Mouse (Mus musculus): ENCODE results near the gene Zmiz1.

The Zmiz1 gene

DNA sequence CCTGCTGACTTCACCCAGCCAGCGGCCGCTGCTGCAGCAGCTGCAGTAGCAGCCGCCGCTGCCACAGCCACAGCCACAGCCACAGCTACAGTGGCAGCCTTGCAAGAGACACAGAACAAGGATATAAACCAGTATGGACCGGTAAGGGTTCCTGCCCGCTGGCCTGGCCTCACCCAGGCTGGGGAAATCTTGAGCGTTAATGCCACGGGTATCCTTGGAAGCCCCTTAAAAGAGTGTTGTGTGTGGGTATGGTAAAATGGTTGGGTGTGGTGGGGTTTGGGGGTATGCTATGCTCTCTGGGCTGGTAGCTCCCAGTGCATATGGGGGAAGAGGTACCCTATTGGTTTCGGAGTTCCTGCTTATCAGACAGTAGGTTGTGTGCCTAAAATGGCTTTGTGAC, 186.7 kb downstream of the Zmiz1 start:
- no peak for DNase-seq (ENCODE audit: low spot score)

DNA sequence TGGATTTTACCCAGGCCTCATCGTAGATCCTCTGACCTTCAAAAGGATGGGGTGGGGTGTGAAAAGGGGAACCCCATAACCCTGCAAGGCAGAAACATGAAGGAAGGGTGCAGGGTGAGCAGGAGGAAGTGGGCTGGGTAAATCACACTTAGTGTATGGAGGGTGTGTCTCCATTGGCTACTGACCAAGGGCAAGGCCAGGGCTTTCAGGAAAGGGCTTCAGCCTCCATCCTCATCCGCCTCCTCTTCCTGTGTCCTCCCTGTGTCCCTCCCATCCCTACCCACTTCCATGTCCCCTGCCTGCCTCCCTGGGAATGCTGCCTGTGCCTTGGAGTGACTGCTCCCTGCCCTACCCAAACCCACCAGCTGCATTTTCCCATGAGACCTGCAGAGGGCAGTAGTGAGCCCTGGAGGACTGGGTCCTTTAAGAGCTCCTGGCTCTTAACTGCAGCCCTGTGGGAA, 187.2 kb downstream of the Zmiz1 start:
- no peak for DNase-seq (ENCODE audit: low spot score)

DNA sequence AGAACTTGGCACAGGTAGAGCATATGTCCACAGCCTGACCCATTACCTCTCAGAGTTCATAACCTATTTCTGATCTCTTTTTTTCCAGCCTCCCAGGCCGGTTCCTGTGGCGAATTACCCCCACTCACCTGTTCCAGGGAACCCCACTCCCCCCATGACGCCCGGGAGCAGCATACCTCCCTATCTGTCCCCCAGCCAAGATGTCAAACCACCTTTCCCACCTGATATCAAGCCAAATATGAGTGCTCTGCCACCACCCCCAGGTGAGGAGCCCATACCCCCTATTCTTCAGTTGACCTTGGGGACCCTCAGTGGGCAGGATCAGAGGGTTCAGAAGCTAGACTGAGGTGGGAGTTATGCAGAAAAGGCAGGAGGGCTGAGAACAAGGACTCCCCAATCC, 192.1 kb downstream of the Zmiz1 start:
- DNase-seq (ENCODE audit: low spot score): no peak

- DNase-seq (ENCODE audit: low spot score): no peak
Observed at GRCm38 (mm10) chr14:25651905-25652304, 192.9 kb downstream of the Zmiz1 start.

DNA sequence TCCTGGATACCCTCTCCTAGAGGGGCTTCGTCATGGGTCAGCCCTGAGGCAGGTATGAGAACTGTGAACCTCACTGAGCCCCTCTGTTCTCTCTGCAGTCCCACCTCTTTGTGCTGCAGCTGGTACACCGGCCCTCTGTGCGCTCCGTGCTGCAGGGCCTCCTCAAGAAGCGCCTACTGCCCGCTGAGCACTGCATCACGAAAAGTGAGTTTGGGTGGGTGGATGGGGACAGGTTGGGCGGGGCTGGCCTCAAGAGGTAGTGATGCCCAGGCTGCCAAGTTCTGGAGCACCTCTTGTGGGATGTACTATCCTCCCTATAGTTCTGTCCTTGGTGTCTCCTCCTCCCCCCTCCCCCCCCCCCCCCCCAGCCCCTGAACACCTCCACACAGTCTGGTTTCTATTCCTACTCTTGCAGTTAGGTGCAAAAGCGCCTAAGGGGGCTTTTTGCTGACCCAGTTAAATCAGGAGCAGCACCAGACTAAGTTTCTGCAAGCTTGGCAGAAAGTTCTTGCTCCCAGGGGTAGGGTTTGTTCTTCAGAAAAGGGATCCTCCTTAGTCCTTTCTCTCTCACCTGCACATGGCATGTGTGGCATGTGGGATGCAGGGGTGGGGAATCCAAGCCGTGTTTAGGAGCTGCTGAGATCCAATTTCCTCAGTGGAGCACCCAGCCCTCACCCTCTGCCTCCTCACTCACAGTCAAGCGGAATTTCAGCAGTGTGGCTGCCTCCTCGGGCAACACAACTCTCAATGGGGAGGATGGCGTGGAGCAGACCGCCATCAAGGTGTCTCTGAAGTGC, 195.6 kb downstream of the Zmiz1 start:
- no peak for DNase-seq (ENCODE audit: low spot score)

- no peak for DNase-seq (ENCODE audit: low spot score)
Observed at GRCm38 (mm10) chr14:25660661-25661060, 201.7 kb downstream of the Zmiz1 start.

GRCm38 (mm10) chr14:25661185-25661920, 202.4 kb downstream of the Zmiz1 start:
- no peak for DNase-seq (ENCODE audit: low spot score)

DNA sequence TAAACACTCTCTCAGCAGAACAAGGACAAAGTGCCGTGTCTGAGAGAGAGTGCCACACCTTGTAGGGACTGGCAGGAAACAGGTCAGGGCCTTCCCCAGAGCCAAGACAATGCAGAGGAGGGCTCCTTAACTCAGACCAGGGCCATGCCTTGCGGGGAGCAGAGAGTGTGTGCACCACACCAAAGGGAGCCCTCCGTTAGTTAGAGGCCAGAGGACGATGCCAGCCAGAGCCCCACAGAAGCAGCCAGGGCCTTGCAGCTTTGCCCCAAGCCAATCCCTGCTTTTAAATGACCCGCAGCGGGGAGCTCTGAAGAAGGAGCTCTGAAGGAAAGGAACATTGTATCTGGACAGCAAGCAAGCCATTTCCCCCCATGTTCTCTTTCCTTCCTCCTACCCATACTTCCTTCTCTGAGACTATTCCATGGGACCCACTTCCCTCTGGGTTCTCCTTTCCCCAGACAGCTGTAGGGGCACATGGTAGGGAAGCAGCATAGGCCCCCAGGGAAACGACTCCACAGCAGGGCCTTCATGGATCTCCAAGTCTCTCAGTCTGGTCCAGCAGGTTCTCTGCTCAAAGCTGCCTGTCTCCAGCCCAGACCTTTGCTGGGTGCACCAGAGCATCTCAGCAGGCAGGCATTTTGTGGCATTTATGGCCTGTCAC, 204.8 kb downstream of the Zmiz1 start:
- no peak for DNase-seq (ENCODE audit: low spot score)

DNA sequence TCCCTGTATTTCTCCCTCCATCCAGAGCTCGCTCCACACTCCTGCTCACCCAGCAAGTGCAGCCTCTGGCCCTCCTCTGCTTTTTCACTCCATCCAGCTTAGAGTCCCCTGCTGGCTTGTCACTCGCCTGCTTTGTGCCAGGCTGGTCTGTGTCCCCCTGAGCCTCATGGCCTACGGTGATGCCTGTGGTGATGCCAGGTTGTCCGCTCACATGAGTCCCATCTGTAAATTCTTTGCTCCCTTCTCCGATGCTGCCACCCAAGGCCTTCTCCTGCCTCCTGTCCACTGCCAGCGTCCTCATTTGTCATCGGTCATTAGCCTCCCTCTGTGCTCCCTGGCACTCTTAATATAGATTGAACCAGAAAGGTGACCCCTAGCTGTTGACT, 205.3 kb downstream of the Zmiz1 start:
- DNase-seq (ENCODE audit: low spot score): no peak

GRCm38 (mm10) chr14:25665314-25665970, 206.5 kb downstream of the Zmiz1 start:
- no peak for DNase-seq (ENCODE audit: low spot score)

DNA sequence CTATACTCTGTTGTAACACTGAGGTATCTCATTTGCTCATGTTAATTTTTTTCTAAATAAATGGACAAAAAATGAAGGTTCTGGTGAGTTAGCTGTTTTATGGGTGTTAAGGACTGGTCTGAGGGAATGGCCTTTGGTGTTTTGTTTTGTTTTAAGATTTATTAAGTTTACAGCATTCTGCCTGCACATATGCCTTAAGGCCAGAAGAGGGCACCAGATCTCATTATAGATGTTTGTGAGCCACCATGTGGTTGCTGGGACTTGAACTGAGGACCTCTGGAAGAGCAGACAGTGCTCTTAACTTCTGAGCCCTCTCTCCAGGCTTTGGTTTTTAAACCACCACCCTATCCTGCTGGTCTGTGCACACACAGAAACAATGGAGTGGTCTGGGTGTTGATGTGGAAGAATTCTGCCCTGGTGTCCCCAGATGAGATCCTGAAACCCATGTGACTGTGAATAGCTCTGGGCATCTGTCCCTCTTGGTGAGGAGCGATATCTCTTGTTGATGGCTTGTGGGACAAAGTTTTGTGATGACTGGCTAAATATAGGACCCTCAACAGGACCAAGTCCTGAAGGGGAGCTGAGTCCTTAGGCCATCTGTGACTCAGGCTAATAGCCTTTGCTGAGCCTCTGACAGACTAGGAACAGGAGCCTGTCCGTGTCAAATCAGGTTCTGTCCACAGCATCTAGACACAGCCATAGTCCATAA, 207.8 kb downstream of the Zmiz1 start:
- no peak for DNase-seq (ENCODE audit: low spot score)

DNA sequence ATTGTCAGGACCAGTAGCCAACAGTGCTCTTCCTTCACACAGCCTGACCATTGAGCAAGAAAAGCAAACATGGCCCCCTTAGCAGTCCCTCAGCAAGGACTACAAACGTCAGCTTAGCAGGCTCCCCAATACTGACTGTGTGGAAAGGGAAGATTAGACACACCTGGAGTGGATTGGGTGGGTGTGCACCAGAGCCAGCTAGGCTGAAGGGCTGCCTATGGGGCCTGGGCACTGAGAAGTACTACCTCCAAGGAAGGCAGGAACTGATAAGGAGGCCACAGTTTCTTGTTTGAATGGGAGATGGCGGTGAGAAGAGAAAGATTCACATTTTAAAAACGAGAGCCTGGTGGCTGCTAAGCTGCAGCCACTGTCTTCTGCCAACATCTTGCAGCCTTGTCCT, 208.6 kb downstream of the Zmiz1 start:
- DNase-seq (ENCODE audit: low spot score): no peak

DNA sequence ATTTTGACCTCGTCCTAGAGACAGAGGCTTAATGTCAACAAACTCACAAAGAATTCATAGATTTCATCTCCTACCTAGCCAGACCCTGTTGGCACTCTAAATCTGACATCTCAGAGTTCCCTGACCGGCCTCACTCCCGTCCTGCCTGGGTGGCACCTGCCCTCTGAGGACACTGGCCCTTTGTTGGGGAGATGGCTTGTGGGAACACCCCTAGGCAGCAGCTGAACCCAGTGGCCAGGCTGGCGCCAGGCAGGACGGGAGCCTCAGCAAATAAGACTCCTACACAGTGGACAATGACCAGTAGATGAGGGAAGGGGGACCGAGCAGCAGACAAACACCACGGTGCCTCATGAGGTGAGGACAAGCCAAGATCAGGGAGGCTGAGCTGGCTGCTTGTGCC, 220.6 kb downstream of the Zmiz1 start:
- DNase-seq (ENCODE audit: low spot score): no peak

DNA sequence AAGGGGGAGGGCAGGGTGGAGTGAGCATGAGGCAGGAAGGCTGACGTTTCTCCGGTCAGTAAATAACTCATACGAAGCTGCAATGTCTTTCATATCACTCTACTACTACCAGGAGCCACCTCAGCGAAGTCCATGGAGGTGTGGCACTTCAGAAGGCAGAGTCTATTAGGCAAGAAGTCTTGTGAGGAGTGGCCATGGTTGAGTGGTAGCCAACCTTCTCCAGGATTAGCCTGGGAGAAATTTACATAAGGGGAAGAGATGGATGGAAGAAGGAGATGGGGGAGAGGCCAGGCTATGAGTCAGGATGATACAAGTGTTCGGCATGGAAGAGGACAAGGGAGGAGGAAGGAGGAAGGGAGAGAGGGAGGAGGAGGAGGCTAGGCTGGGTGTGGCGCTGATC, 223.0 kb downstream of the Zmiz1 start:
- DNase-seq (ENCODE audit: low spot score): no peak

DNA sequence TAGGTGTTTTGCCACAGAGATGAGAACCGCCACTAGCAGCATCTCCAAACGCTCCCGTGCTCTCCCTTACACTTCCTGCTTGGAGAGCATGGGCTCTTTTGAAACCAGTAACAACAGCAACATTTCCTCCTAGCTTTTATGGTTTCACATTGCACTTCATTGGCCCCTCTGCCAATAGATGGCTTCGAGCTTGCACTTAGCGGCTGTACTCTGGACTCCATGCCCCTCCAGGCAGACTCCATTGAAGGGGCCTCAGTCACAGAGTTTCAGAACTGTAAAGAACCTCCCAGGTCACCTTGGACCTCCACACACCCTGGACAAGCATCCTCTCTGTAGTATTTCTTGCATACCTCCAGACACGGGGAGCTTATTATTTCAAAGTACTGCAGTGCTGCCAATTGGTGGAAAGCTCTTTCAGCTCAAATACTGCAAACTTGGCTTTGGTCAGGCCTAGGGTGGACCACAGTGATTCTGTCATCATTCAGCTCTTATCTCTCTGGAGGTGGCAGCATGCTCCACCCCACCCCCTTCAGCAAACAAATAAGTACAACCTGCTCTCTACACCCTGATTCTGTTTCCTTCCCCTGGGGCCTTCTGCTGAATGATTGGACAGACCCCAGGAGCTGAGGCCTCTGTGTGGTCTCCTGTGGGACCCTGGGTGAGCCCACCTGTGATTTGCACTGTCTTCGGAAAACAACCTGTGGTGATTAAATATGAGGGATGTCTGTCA, 227.4 kb downstream of the Zmiz1 start:
- DNase-seq (ENCODE audit: low spot score): no peak

GRCm38 (mm10) chr14:25686983-25687901, 228.3 kb downstream of the Zmiz1 start:
- DNase-seq (ENCODE audit: low spot score): no peak

GRCm38 (mm10) chr14:25693271-25693887, 234.4 kb downstream of the Zmiz1 start:
- no peak for DNase-seq (ENCODE audit: low spot score)

DNA sequence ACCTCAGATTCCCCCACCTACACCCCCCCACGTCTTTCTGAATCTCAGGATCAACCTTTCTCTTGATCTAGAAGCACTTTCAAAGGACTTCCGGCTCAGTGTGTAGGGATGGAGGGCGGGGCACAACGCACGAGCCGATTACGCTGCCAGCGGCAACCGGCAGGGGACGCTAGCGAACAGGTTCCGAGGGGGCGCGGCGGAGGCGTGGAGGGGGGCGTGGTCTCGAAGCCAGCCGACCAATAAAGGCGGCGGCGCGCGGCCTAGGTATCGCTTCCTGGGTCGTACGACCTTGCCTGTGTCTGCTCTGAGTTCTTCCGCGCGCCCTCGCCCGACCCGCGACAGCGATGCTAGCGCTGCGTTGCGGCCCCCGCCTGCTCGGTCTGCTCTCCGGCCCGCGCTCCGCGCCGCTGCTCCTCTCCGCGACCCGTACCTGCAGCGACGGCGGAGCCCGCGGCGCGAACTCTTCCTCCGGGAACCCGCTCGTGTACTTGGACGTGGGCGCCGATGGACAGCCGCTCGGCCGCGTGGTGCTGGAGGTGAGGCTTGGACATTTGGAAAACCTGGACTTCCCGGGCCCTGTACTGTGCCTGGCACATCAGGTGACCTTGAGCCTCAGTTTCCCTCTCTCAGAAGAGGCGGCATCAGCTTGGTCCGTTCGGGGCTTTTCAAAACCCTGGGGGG, 235.0 kb downstream of the Zmiz1 start, which contains the start of gene Ppif:
Gene Ppif, plus strand, starts transcription at position 267 of the 681 bp plus-strand sequence.
- DNase-seq (ENCODE audit: low spot score): peak; percentile 98

- DNase-seq (ENCODE audit: low spot score): no peak
Observed at GRCm38 (mm10) chr14:25694569-25694897, 235.5 kb downstream of the Zmiz1 start.

Data from ovary, postnatal 10 days (tissue).